Mouse (Mus musculus): ENCODE data around the gene Dusp10.

DNA sequence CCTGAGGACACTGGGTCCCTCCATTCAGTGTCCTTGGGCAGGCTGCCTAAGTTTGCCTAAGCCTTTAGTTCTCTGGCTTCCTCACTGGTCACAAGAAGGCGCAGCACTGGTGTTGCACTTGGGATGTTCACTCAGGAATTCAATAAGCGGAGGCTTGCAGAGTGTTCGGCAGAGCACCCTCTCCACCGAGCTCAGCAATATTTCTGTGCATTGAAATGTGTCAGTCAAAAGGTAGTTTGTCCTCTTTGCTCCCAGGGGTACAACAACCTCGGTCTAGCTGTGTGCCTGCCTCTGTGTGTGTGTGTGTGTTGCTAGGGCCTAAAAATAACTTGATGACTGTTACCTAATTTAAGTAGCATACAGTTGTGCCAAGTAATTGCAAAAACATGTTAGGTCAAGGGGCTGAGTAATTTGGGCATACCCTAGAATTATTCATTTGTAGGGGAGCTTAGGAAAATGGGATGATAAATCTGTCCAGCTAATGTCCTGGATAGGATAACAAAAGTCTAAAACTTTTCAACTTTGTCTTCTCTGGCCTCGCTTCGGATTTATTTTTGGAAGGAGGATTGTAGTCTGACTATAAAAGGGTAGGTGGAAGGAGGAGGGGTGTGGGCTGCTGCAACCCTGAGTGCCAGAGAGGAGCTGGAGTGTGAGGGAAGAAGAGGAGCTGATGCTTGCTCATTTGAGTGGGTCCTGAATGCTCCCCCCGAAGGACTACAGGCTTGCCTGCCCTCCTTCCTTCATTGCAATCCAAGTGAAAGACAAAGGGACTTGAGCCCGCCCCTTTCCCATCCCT lies 28.9 kb downstream of the Dusp10 start:
- TF ChIP-seq MYOG (IDR thresholded peaks at IDR 0.05; ENCODE audit: control insufficient read depth in 1 of 3, insufficient read depth in 1 of 3, insufficient read length in 2 of 3, low read depth in 2 of 3) (no peak), POLR2A (IDR thresholded peaks at IDR 0.05; ENCODE audit: insufficient read length, low read depth) (no peak), MAX (IDR thresholded peaks at IDR 0.05; ENCODE audit: low read depth) (no peak), USF1 (IDR thresholded peaks at IDR 0.05; ENCODE audit: low read depth) (no peak), SRF (IDR thresholded peaks at IDR 0.05; ENCODE audit: control insufficient read depth, insufficient read length, low read depth) (no peak), POLR2AphosphoS2 (IDR thresholded peaks at IDR 0.05; ENCODE audit: insufficient read length, low read depth) (no peak)

Data from myocyte (in vitro differentiated cells).